Mouse (Mus musculus): ENCODE data around the gene Gm49322. TPM values are rescaled to one million over a fixed set of nuclear protein-coding genes. Genes with fewer than 3 reads are reported as not detected.
"Not testable (repeated sequence)": the region's sequence is repeated elsewhere in the genome, so short reads cannot be mapped to it uniquely, and the experiment has no call there.

The Gm49322 gene
- 5.1 and 5.2 TPM in 2 replicates for polyA plus RNA-seq (2016; fragmentation: Nextera tagmentation; extraction: Ambion mirVana)

DNA sequence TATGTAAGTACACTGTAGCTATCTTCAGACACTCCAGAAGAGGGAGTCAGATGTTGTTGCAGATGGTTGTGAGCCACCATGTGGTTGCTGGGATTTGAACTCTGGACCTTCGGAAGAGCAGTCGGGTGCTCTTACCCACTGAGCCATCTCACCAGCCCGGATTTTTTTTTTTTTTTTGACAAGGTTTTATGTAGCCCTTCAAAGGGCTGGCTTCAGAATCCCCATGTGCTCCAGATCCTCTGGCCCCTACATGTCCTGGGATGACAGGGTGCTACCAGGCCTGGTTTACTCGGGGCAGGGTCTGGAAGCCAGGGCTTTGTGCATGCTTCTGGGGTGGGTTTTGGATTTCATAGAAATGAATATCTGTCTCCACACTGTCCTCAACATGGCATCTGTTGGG is at the start of gene Gm49322:
Gene Gm49322 (plus strand): TSS at position 301 of the 400 bp plus-strand sequence.
- not testable (repeated sequence) for H3K27ac ChIP-seq; H3K9me3 ChIP-seq (replicated peaks); DNase-seq (ENCODE audit: low spot score); H3K27me3 ChIP-seq (ENCODE audit: low read depth, poor library complexity, severe bottlenecking)
- Histone ChIP-seq H3K4me3 (0 out of 2 replicates have a peak within 1 kb of the TSS, but pooled peaks have one; percentile 5), H3K4me1 (peaks cover 28% of the 10 kb centered on the region), H3K36me3 (peaks cover 52% of the 10 kb centered on the region)
- 91% methylated on average over 4 of the region's 4 CpGs for WGBS

DNA sequence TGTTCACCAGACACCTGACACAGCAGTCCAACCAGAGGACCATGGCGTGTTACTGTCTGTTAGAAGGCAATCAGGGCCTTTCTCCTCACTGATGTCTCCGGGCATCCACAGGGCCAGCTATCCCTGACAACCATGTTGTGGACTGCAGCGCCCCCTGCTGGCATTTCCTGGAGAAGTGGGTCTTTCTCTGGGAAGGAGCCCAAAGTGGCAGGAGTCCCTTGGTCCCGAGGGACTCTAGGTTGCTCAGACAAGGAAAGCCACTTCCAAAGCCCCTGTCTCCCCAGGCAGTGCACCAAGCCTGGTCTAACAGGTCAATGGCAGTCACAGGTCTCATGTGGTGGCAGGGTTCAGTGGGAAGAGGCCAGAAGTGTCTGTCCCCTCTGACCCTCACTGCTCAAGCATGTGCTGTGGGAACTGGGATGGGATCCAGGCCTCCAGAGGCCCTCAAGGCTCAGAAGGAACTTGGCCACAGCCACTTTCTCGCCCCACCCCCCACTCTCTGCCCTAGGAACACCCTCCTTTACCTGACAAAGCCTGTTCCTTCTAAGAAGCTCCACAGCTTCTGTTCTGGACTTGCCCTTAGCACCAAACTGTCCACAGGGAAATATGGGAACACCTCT is 48.4 kb upstream of the Gm49322 start:
- 42% methylated on average over 5 of the region's 5 CpGs for WGBS
- DNase-seq (ENCODE audit: low spot score), result peak; percentile 83
- Histone ChIP-seq H3K4me3 (no peak overlapping the region), H3K36me3 (peaks cover 29% of the 10 kb centered on the region), H3K9me3 (replicated peaks) (no peaks in the 10 kb centered on the region), H3K27ac (no peak overlapping the region), H3K27me3 (ENCODE audit: low read depth, poor library complexity, severe bottlenecking) (no peaks in the 10 kb centered on the region), H3K4me1 (peaks cover 41% of the 10 kb centered on the region)

DNA sequence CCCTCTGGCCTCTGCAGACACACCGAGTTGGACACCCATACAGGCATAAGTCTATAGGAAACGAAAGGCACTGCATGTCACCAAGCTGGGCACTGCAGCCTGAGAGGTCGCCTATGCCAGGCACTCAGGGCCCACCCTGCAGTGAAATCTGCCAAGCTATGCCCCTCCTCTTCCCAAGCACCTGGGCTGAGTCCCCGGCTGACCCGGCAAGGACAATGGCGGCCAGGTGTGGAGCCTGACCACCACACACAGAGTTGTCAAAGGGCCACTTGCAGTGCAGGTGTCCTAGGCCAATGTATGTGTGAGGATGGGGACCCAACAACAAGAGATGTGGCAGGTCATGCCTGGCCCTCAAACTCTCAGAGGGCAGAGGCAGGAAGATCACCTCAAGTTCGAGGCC is 46.4 kb upstream of the Gm49322 start:
- no peak for DNase-seq (ENCODE audit: low spot score)
- 92% methylated on average over 7 of the region's 7 CpGs for WGBS
- no peaks in the 10 kb centered on the region for H3K9me3 ChIP-seq (replicated peaks)
- no peak overlapping the region for H3K27ac ChIP-seq
- 0 out of 2 replicates have a peak overlapping the region, but pooled peaks have one; percentile 20 for H3K4me3 ChIP-seq
- H3K27me3 ChIP-seq (ENCODE audit: low read depth, poor library complexity, severe bottlenecking), result no peaks in the 10 kb centered on the region
- H3K4me1 ChIP-seq, result peaks cover 43% of the 10 kb centered on the region
- H3K36me3 ChIP-seq, result peaks cover 21% of the 10 kb centered on the region

DNA sequence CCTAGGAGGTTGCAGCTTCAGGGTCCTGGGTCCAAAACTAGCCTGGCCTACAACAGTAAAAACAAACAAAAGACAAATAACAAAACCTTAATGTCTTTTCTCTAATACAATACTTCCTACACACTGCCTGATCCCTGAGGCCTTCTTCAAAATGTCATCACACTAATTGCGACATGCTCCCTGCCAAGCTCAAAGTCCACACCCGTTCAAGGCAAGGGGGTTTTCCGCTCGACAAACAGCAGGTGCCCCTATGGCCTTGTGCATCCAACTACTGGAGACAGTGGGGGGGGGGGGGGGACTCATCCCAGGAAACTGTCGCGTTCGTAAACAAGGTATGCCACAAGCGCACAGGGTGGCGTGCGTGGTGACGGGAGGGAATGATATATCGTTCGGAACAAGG is 45.2 kb upstream of the Gm49322 start:
- Histone ChIP-seq H3K36me3 (peaks cover 21% of the 10 kb centered on the region), H3K4me1 (peaks cover 41% of the 10 kb centered on the region), H3K9me3 (replicated peaks) (no peaks in the 10 kb centered on the region), H3K4me3 (peak overlapping the region; percentile 89), H3K27ac (peak overlapping the region; percentile 98), H3K27me3 (ENCODE audit: low read depth, poor library complexity, severe bottlenecking) (no peaks in the 10 kb centered on the region)
- whole genome bisulfite sequencing, result 1% methylated on average over 13 of the region's 13 CpGs
- no peak for DNase-seq (ENCODE audit: low spot score)

DNA sequence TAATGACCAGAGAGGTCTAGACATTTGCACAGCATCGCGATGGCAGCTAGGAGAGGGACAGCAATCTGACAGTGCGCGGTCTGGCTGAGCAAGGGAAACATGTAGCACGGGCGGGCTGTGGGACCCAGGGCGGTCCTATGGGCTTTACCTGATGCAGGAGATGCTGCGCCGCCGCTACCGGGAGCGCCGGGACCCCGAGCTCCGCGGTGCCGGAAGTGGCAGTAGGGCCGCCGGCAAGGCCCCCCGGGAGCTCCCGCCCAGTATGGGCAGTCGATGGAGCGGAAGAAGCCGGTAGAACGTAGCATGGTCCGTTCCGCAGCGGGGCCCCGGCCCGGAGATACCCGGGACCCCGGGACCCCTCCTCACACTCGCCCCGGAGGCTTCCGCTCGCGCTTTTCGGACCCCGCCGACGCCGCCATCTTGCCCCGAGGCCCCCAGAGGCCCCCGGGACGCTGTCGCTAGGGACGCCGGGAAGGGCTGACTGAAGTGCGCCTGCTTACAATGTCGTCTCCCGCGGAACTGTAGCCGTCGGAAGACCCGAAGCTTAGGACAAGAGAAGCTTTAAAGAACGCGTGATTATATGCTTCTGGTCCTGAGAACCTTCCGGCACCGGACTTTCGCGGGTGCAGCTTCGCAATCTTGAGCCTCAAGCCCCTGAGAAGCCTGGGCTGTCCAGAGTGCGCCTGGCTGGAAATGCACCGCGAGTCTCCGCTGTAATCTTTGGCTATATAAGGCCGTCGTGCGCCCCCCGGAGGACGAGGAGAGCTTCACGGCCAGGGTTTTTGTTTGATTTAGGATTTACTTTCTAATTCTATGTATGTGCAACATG is 44.5 kb upstream of the Gm49322 start, which contains the start of gene Rexo1:
Gene Rexo1 (minus strand): TSS at position 445 of the 829 bp plus-strand sequence.
- H3K4me1 ChIP-seq, result peaks cover 43% of the 10 kb centered on the region
- peak within 1 kb of the TSS; percentile 89 for H3K4me3 ChIP-seq
- H3K27ac ChIP-seq, result peak within 1 kb of the TSS; percentile 98
- under 1% methylated on average over 72 of the region's 72 CpGs for WGBS
- DNase-seq (ENCODE audit: low spot score), result peak; percentile 95
- H3K27me3 ChIP-seq (ENCODE audit: low read depth, poor library complexity, severe bottlenecking), result no peaks in the 10 kb centered on the region
- no peaks in the 10 kb centered on the region for H3K9me3 ChIP-seq (replicated peaks)
- peaks cover 21% of the 10 kb centered on the region for H3K36me3 ChIP-seq

DNA sequence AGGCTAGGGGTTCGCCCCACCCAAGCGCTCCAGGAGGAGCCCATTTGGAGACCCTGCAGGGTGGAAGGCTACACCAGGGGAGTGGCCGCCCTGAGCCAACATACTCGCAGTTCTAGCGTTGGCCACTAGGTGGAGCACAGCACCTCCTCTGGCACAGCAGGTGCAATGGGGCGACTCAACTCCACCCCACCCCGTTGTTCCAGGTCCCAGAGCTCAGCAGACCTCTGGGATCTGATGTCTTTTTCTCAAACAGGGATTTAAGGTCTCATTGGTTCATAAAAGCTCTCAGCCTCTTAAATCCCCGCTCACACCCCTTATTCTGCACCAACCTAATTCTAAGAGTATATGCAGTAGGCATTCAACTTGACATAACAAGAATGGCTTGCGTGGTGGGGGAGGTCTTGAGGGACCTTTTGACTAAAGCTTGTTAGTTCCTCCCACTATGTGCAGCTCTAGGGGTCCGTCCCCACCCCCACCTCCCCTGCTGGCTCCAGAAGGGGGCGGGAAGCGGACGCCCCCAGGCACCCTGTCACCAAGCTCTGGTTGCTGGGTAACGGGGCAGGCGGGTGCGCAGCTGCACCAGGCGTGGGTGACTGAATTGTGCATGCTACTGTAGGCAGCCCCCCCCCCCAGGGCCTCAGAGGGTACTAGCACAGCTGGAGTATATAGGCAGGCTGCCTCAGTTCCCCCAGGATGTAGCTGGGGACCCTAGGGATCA is 39.3 kb upstream of the Gm49322 start:
- peak; percentile 91 for DNase-seq (ENCODE audit: low spot score)
- 32% methylated on average over 17 of the region's 17 CpGs for WGBS
- Histone ChIP-seq H3K36me3 (peaks cover 33% of the 10 kb centered on the region), H3K4me1 (peaks cover 45% of the 10 kb centered on the region), H3K9me3 (replicated peaks) (no peaks in the 10 kb centered on the region), H3K27ac (no peak overlapping the region), H3K4me3 (no peak overlapping the region), H3K27me3 (ENCODE audit: low read depth, poor library complexity, severe bottlenecking) (no peaks in the 10 kb centered on the region)

DNA sequence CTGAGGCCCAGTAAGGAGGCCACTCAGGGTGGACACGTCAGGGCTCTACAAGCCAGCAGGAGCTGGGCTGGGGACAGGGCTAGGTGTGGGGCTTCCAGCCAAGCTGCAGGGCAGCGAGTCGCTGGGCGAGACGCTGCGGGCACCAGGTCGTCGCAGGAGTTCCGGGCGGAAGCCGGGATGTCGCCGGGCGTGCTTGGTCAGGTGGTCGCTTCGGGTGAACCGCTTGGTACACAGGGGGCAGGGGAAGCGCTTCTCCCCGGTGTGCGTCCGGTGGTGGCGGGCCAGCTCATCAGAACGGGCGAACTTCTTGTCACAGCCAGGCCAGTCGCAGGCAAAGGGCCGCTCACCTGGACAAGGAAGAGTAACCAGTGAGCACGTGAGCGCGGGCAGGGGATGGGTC is 36.9 kb upstream of the Gm49322 start:
- Histone ChIP-seq H3K27me3 (ENCODE audit: low read depth, poor library complexity, severe bottlenecking) (no peaks in the 10 kb centered on the region), H3K4me3 (no peak overlapping the region), H3K4me1 (peaks cover 57% of the 10 kb centered on the region), H3K27ac (no peak overlapping the region), H3K9me3 (replicated peaks) (no peaks in the 10 kb centered on the region), H3K36me3 (peaks cover 31% of the 10 kb centered on the region)
- WGBS, result 96% methylated on average over 29 of the region's 29 CpGs
- DNase-seq (ENCODE audit: low spot score), result no peak

DNA sequence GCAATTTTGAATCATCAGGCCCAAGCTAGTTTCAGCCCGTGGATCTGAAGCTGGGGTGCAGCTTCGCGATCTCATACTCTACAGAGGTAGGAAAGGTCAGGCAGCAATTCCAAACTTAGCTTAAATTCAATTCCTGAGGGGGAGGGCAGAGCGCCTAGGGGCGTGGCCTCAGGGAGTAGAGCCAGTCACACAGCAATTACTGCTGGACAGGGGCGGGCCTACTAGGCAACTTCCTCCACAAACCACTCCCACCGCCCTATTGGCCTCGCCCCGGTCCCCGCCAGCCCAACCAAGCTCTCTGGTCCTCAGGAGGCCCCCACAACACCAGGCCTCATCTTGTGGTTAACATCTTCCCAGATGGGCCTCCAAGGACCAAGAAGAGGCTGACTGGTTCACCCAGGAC is 36.2 kb upstream of the Gm49322 start:
- DNase-seq (ENCODE audit: low spot score), result peak; percentile 61
- no peaks in the 10 kb centered on the region for H3K27me3 ChIP-seq (ENCODE audit: low read depth, poor library complexity, severe bottlenecking)
- H3K4me1 ChIP-seq, result peaks cover 64% of the 10 kb centered on the region
- no peaks in the 10 kb centered on the region for H3K9me3 ChIP-seq (replicated peaks)
- H3K4me3 ChIP-seq, result peak overlapping the region; percentile 44
- peak overlapping the region; percentile 86 for H3K27ac ChIP-seq
- H3K36me3 ChIP-seq, result peaks cover 30% of the 10 kb centered on the region
- WGBS, result 29% methylated on average over 10 of the region's 10 CpGs

DNA sequence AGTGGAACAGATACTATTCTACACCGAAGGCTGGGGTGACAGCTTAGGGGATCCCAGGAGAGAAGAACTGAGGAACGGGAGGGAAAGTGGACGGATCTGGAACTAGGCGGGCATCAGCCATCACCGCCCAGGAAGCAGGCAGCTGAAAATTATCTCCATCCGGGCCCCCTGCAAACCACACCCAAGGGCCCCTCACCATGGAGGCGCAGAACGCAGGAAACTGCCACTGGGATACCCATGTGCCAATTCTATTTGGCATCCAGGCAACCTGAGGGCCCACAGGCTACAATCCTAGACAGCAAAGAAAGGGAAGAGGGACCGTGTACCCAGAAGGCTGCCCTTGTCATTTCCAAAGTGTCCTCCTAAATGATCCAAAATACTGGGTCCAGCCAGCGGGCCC is 35.4 kb upstream of the Gm49322 start:
- Histone ChIP-seq H3K9me3 (replicated peaks) (no peaks in the 10 kb centered on the region), H3K27ac (peak overlapping the region; percentile 86), H3K4me1 (peaks cover 71% of the 10 kb centered on the region), H3K27me3 (ENCODE audit: low read depth, poor library complexity, severe bottlenecking) (no peaks in the 10 kb centered on the region), H3K36me3 (peaks cover 30% of the 10 kb centered on the region), H3K4me3 (peak overlapping the region; percentile 44)
- no peak for DNase-seq (ENCODE audit: low spot score)
- WGBS, result 93% methylated on average over 10 of the region's 10 CpGs

DNA sequence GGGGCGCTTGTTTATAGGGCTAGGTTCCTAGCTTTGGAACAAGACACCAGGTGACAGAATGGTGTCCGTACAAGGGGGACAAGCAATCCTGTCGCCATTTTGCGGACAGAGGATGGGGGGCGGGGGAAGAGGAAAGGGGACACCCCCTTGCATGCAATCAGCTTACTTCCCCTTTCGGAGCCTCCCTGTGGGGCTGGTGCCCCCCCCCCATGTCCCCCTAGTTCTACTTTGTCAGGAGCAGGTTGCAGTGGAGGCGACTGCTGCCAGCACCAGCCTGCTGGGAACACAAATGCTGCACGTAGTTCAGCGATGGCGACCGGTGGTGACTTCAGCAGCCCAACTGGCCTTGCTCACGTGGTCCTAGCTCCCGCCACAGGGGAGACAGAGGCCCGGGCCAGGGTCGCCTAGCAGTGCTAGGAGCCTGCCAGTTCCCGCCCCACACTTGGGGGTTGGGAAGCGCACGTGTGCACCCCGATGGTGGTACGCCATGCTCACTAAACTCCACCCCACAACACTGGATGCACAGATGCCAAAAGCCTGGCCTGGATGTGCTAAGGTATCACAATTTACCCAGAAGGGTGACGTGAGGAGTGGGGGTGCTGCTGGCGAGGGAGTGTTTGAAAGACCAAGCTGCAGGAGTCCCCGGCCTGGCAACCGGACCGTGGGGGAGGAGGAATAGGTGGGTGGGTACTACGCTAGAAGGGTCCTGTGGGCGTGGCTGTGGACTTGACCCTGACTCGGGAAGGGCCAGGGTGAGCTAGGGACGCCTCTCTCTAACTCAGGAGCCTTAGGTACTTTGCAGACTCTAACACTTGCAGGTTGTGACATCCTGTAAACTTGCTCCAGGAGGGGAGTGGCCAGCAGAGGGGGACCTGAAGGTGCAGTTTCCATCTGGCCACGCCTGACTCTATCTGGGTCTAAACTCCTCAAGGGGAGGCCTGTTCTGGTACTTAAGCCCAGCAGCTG is 34.7 kb upstream of the Gm49322 start:
- peaks cover 78% of the 10 kb centered on the region for H3K4me1 ChIP-seq

DNA sequence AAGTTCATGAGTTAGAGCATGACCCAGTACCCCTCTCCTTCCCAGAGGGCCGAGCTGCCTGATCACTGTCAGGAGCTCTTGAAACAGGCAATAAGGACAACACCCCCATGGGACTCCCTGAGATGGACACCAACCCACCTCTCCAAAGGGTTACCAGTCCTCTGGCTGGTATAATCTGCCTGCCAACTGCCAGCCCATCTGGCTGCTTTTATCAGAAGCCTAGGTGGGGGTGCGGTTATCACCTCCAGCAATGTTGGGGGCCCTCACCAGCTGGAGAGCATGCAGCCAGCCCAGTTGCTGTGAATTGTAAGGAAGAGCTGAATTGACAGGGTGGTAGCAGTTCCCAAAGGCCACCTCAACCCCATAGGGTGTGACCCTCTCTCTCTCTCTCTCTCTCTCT is 33.3 kb upstream of the Gm49322 start:
- Histone ChIP-seq H3K27me3 (ENCODE audit: low read depth, poor library complexity, severe bottlenecking) (no peaks in the 10 kb centered on the region), H3K27ac (0 out of 2 replicates have a peak overlapping the region, but pooled peaks have one; percentile 86), H3K4me3 (no peak overlapping the region), H3K36me3 (peaks cover 23% of the 10 kb centered on the region), H3K9me3 (replicated peaks) (no peaks in the 10 kb centered on the region), H3K4me1 (peaks cover 84% of the 10 kb centered on the region)
- 86% methylated on average over 2 of the region's 2 CpGs for WGBS
- no peak for DNase-seq (ENCODE audit: low spot score)

More for the DNA sequence above, 34.7 kb upstream of the Gm49322 start:
- Histone ChIP-seq H3K9me3 (replicated peaks) (no peaks in the 10 kb centered on the region), H3K27ac (peak overlapping the region; percentile 86), H3K4me3 (peak overlapping the region; percentile 44), H3K27me3 (ENCODE audit: low read depth, poor library complexity, severe bottlenecking) (no peaks in the 10 kb centered on the region), H3K36me3 (peaks cover 28% of the 10 kb centered on the region)
- WGBS, result 22% methylated on average over 30 of the region's 30 CpGs
- peak; percentile 62 for DNase-seq (ENCODE audit: low spot score)

DNA sequence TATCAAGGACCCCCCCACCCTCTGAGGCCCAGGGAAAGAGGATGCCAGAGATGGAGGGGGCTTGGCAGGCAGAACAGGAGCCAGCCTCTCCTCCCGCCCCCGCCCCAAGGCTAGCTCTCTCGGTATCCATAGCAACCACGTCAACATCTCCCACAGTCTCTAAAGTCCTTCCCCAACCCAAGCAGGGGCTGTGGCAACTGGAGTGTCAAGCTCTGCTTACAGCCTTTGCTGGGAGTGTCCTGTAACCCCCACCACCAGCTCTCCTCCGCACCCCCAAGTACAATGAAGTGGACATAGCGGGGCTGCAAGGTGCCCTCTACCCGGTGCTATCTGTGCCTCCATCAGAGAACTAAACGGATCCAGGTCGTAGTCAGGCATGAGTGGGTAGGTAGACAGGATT is 31.9 kb upstream of the Gm49322 start:
- 72% methylated on average over 9 of the region's 9 CpGs for WGBS
- H3K27me3 ChIP-seq (ENCODE audit: low read depth, poor library complexity, severe bottlenecking), result no peaks in the 10 kb centered on the region
- no peak overlapping the region for H3K4me3 ChIP-seq
- H3K36me3 ChIP-seq, result peaks cover 8% of the 10 kb centered on the region
- no peak for DNase-seq (ENCODE audit: low spot score)
- H3K9me3 ChIP-seq (replicated peaks), result no peaks in the 10 kb centered on the region
- H3K4me1 ChIP-seq, result peaks cover 94% of the 10 kb centered on the region
- H3K27ac ChIP-seq, result no peak overlapping the region
